Mouse (Mus musculus): Measurements from ENCODE around the gene Crhbp. TPM values are rescaled to one million over a fixed set of nuclear protein-coding genes. Genes with fewer than 3 reads are reported as not detected.

Crhbp gene
- total and polyA plus RNA-seq, 3 experiments, result 0.45 TPM; not detected in 2

- no peak for ATAC-seq (ENCODE audit: extremely low read depth, insufficient number of reproducible peaks, low FRiP score, poor library complexity, severe bottlenecking)
- Histone ChIP-seq H3K36me3 (replicated peaks) (no peaks in the 10 kb centered on the region), H3K4me1 (ENCODE audit: insufficient read depth, low read depth, low read length) (peaks cover 18% of the 10 kb centered on the region), H3K9me3 (replicated peaks) (no peaks in the 10 kb centered on the region), H3K4me3 (ENCODE audit: low read depth, low read length) (no peak overlapping the region), H3K27me3 (ENCODE audit: insufficient read depth, low read length) (peaks cover 12% of the 10 kb centered on the region)
- no peak for TF ChIP-seq GATA1 (IDR thresholded peaks at IDR 0.05; ENCODE audit: borderline replicate concordance, low read length)
- no peak for DNase-seq (ENCODE audit: low spot score)
These were observed 18.3 kb downstream of the Crhbp start for GRCm38 (mm10) chr13:95426421-95426820.

GRCm38 (mm10) chr13:95425484-95425883 lies 19.2 kb downstream of the Crhbp start:
- no peaks in the 10 kb centered on the region for H3K9me3 ChIP-seq (replicated peaks)
- H3K36me3 ChIP-seq (replicated peaks), result no peaks in the 10 kb centered on the region
- H3K4me1 ChIP-seq (ENCODE audit: insufficient read depth, low read depth, low read length), result peaks cover 24% of the 10 kb centered on the region
- H3K27me3 ChIP-seq (ENCODE audit: insufficient read depth, low read length), result peaks cover 9% of the 10 kb centered on the region
- H3K4me3 ChIP-seq (ENCODE audit: low read depth, low read length), result no peak overlapping the region
- ATAC-seq (ENCODE audit: extremely low read depth, insufficient number of reproducible peaks, low FRiP score, poor library complexity, severe bottlenecking) (no peak), DNase-seq (ENCODE audit: low spot score) (no peak)
- TF ChIP-seq GATA2 (IDR thresholded peaks at IDR 0.05; ENCODE audit: borderline replicate concordance, low read depth, low read length) (no peak), POLR2AphosphoS5 (IDR thresholded peaks at IDR 0.05; ENCODE audit: insufficient replicate concordance, low read depth, low read length) (no peak), GATA1 (IDR thresholded peaks at IDR 0.05; ENCODE audit: borderline replicate concordance, low read length) (no peak), TAL1 (conservative IDR thresholded peaks at IDR 0.05; ENCODE audit: low read depth, low read length) (no peak), CTCF (IDR thresholded peaks at IDR 0.05; ENCODE audit: low read depth, low read length) (no peak)

- DNase-seq (ENCODE audit: low spot score) (no peak), ATAC-seq (ENCODE audit: extremely low read depth, insufficient number of reproducible peaks, low FRiP score, poor library complexity, severe bottlenecking) (no peak)
- Histone ChIP-seq H3K9me3 (replicated peaks) (no peaks in the 10 kb centered on the region), H3K4me1 (ENCODE audit: insufficient read depth, low read depth, low read length) (peaks cover 30% of the 10 kb centered on the region), H3K27me3 (ENCODE audit: insufficient read depth, low read length) (peaks cover 9% of the 10 kb centered on the region), H3K4me3 (ENCODE audit: low read depth, low read length) (no peak overlapping the region), H3K36me3 (replicated peaks) (no peaks in the 10 kb centered on the region)
- TF ChIP-seq CTCF (IDR thresholded peaks at IDR 0.05; ENCODE audit: low read depth, low read length), result no peak
- TF ChIP-seq TAL1 (conservative IDR thresholded peaks at IDR 0.05; ENCODE audit: low read depth, low read length), result no peak
- no peak for TF ChIP-seq GATA2 (IDR thresholded peaks at IDR 0.05; ENCODE audit: borderline replicate concordance, low read depth, low read length)
- no peak for TF ChIP-seq GATA1 (IDR thresholded peaks at IDR 0.05; ENCODE audit: borderline replicate concordance, low read length)
- TF ChIP-seq POLR2AphosphoS5 (IDR thresholded peaks at IDR 0.05; ENCODE audit: insufficient replicate concordance, low read depth, low read length), result no peak
These were observed 19.8 kb downstream of the Crhbp start for GRCm38 (mm10) chr13:95424932-95425331.

- TF ChIP-seq TAL1 (conservative IDR thresholded peaks at IDR 0.05; ENCODE audit: low read depth, low read length), result peak; percentile 60
- TF ChIP-seq CTCF (IDR thresholded peaks at IDR 0.05; ENCODE audit: low read depth, low read length), result no peak
- TF ChIP-seq GATA2 (IDR thresholded peaks at IDR 0.05; ENCODE audit: borderline replicate concordance, low read depth, low read length), result no peak
- Histone ChIP-seq H3K4me1 (ENCODE audit: insufficient read depth, low read depth, low read length) (peaks cover 66% of the 10 kb centered on the region), H3K9me3 (replicated peaks) (no peaks in the 10 kb centered on the region; the same call in 1 of the 2 replicates), H3K36me3 (replicated peaks) (no peaks in the 10 kb centered on the region), H3K4me3 (ENCODE audit: low read depth, low read length) (no peak overlapping the region; the same call in 1 of the 2 replicates), H3K27me3 (ENCODE audit: insufficient read depth, low read length) (no peaks in the 10 kb centered on the region)
- ATAC-seq (ENCODE audit: extremely low read depth, insufficient number of reproducible peaks, low FRiP score, poor library complexity, severe bottlenecking) (peak; percentile 34), DNase-seq (ENCODE audit: low spot score) (no peak)
These were observed 25.4 kb downstream of the Crhbp start for GRCm38 (mm10) chr13:95419204-95419749.

- no peaks in the 10 kb centered on the region for H3K36me3 ChIP-seq (replicated peaks)
- H3K27me3 ChIP-seq (ENCODE audit: insufficient read depth, low read length), result no peaks in the 10 kb centered on the region
- DNase-seq (ENCODE audit: low spot score) (peak; percentile 15), ATAC-seq (ENCODE audit: extremely low read depth, insufficient number of reproducible peaks, low FRiP score, poor library complexity, severe bottlenecking) (no peak)
- no peaks in the 10 kb centered on the region; the same call in 1 of the 2 replicates for H3K9me3 ChIP-seq (replicated peaks)
- H3K4me3 ChIP-seq (ENCODE audit: low read depth, low read length), result no peak overlapping the region; the same call in 1 of the 2 replicates
- TF ChIP-seq POLR2AphosphoS5 (IDR thresholded peaks at IDR 0.05; ENCODE audit: insufficient replicate concordance, low read depth, low read length) (no peak), GATA2 (IDR thresholded peaks at IDR 0.05; ENCODE audit: borderline replicate concordance, low read depth, low read length) (no peak), CTCF (IDR thresholded peaks at IDR 0.05; ENCODE audit: low read depth, low read length) (no peak), GATA1 (IDR thresholded peaks at IDR 0.05; ENCODE audit: borderline replicate concordance, low read length) (no peak), TAL1 (conservative IDR thresholded peaks at IDR 0.05; ENCODE audit: low read depth, low read length) (no peak)
- peaks cover 68% of the 10 kb centered on the region for H3K4me1 ChIP-seq (ENCODE audit: insufficient read depth, low read depth, low read length)
These were observed 26.0 kb downstream of the Crhbp start for GRCm38 (mm10) chr13:95418575-95419203.

DNA sequence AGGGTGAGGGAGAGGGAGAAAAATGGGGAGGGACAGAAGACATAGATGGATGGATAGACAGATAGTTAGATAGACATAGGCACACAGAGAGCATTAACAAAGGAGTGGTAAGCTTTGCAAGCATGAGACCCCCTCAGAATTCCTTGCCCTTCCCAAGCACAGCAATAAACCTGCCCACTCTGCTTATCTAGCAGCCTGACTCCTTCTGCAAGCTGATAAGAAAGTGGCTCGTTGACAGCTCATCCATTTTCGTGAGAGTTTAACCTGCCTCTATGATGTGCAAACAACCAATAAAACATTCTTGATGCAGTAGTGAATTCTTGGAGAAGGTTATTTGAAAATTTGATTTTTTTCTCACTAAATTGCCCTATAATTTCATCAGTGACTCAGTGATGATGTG lies 32.5 kb downstream of the Crhbp start:
- Histone ChIP-seq H3K36me3 (replicated peaks) (no peaks in the 10 kb centered on the region), H3K4me3 (ENCODE audit: low read depth, low read length) (no peak overlapping the region), H3K27me3 (ENCODE audit: insufficient read depth, low read length) (peaks cover 5% of the 10 kb centered on the region; the same call in 1 of the 2 replicates), H3K4me1 (ENCODE audit: insufficient read depth, low read depth, low read length) (peaks cover 52% of the 10 kb centered on the region), H3K9me3 (replicated peaks) (no peaks in the 10 kb centered on the region; the same call in 1 of the 2 replicates)
- DNase-seq (ENCODE audit: low spot score), result peak; percentile 50
- TF ChIP-seq TAL1 (conservative IDR thresholded peaks at IDR 0.05; ENCODE audit: low read depth, low read length), result peak; percentile 70
- no peak for TF ChIP-seq CTCF (IDR thresholded peaks at IDR 0.05; ENCODE audit: low read depth, low read length)
- ATAC-seq (ENCODE audit: extremely low read depth, insufficient number of reproducible peaks, low FRiP score, poor library complexity, severe bottlenecking), result peak; percentile 80

Measured in G1E (cell line).